Mouse (Mus musculus) intestine, embryonic 15.5 days (tissue): ENCODE results near the gene Usp30. TPM values are rescaled to one million over a fixed set of nuclear protein-coding genes. Genes with fewer than 3 reads are reported as not detected.

Experiments used
- ATAC-seq: fragments of 200-750 bp; cut with Nextera tagmentation; 2 replicates; pipeline ENCODE4 v1.8.0; 2017; ENCODE audit warnings: moderate TSS enrichment, moderate library complexity
- H3K27ac ChIP-seq: fragments of 300-500 bp; sonication (generic); 2 replicates; pipeline ENCODE4 v1.5.1; 2015; ENCODE audit warnings: mild to moderate bottlenecking, inconsistent platforms
- H3K27me3 ChIP-seq: fragments of 300-500 bp; sonication (generic); replicated peaks from 2 replicates; pipeline ENCODE4 v1.6.1; 2015; ENCODE audit warnings: inconsistent platforms
- H3K36me3 ChIP-seq: fragments of 300-500 bp; sonication (generic); 2 replicates; pipeline ENCODE4 v1.6.1; 2015; ENCODE audit warnings: inconsistent platforms
- H3K4me1 ChIP-seq: fragments of 300-500 bp; sonication (generic); replicated peaks from 2 replicates; pipeline ENCODE4 v1.6.1; 2015; ENCODE audit warnings: inconsistent platforms
- H3K4me2 ChIP-seq: fragments of 300-500 bp; sonication (generic); replicated peaks from 2 replicates; pipeline ENCODE4 v1.6.1; 2015; ENCODE audit warnings: mild to moderate bottlenecking, inconsistent platforms
- H3K4me3 ChIP-seq: fragments of 300-500 bp; sonication (generic); replicated peaks from 2 replicates; pipeline ENCODE4 v1.5.1; 2015; ENCODE audit warnings: inconsistent platforms
- H3K9ac ChIP-seq: fragments of 300-500 bp; sonication (generic); 2 replicates; pipeline ENCODE4 v1.6.1; 2015; ENCODE audit warnings: inconsistent platforms
- H3K9me3 ChIP-seq: fragments of 300-500 bp; sonication (generic); 2 replicates; pipeline ENCODE4 v1.6.1; 2016; ENCODE audit warnings: inconsistent platforms
- WGBS: fragments of 180-500 bp; shearing (Covaris S2); methylation state at CpG from one replicate; pipeline ENCODE4 v1.1.7; 2015; 5-methylcytosine and 5-hydroxymethylcytosine counted together
- polyA plus RNA-seq: library from polyadenylated mRNA; unstranded; fragments of >200 nt; fragmentation: Nextera tagmentation; extraction: Ambion mirVana; gene quantifications from 2 replicates; pipeline ENCODE4 v1.2.1, GENCODE M21; 2015

Gene Usp30
- polyA plus RNA-seq, 1 experiment from 2014 or later: 10.5 TPM

- H3K9me3 ChIP-seq: no peaks in the 10 kb centered on the region
- H3K4me3 ChIP-seq: peak overlapping the region; percentile 74
- no peak for ATAC-seq
- peak overlapping the region; percentile 97 for H3K4me2 ChIP-seq
- H3K36me3 ChIP-seq: 0 out of 2 replicates have a peak, but pooled peaks cover 3% of the 10 kb centered on the region
- no peaks in the 10 kb centered on the region for H3K27me3 ChIP-seq
- H3K9ac ChIP-seq: peak overlapping the region; percentile 63
- peak overlapping the region; percentile 84 for H3K27ac ChIP-seq
- peaks cover 37% of the 10 kb centered on the region for H3K4me1 ChIP-seq
- 1% methylated on average over 15 of the region's 15 CpGs for WGBS
These were observed 66.2 kb downstream of the Usp30 start for GRCm38 (mm10) chr5:114131521-114131840.

DNA sequence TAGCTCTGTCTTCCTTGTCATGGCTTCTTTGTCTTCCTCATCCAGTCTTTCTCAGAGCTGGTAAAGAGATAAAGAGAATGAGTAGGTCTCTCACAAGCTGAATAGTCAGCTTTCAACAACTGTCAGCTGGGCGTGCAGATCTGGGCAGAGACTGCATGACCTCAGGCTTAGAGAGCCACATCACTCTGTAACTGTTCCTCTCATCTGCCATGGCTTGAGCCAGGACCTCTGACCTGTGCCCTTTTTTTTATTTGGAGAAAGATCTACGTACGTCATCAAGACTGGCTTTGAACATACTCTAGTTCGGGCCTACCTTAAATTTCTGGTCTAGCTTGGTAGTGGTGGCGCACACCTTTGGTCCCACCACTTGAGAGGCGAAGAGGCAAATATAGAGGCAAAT lies 67.6 kb downstream of the Usp30 start:
- H3K9ac ChIP-seq: no peak overlapping the region
- 89% methylated on average over 6 of the region's 6 CpGs for WGBS
- no peak overlapping the region for H3K27ac ChIP-seq
- no peaks in the 10 kb centered on the region for H3K9me3 ChIP-seq
- peaks cover 39% of the 10 kb centered on the region for H3K4me1 ChIP-seq
- no peak for ATAC-seq
- H3K36me3 ChIP-seq: peaks cover 8% of the 10 kb centered on the region; the same call in 1 of the 2 replicates
- H3K27me3 ChIP-seq: no peaks in the 10 kb centered on the region
- no peak overlapping the region for H3K4me2 ChIP-seq
- H3K4me3 ChIP-seq: no peak overlapping the region

DNA sequence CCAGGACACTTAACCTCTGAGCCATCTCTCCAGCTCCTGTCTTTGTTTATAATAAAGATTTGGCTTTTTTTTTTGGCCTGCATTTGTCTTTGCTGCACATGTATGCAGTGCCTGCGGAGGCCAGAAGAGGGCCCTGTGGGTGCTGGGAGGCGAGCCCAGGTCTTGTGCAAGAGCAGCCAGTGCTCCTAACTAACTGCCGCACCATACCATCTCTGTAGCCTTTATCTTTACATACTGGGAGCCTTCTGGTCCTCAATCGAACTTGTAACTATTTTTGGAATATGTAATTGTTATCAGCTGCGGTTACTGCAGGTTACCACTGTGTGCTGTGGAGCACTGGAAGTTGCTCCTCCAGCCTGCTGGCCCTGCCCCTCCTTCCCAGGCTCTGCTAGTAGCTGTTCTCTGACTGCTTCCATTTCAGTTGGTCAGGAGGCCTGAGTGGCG lies 68.9 kb downstream of the Usp30 start:
- Histone ChIP-seq H3K9me3 (no peaks in the 10 kb centered on the region), H3K9ac (no peak overlapping the region), H3K4me2 (no peak overlapping the region), H3K4me1 (peaks cover 50% of the 10 kb centered on the region), H3K36me3 (peaks cover 8% of the 10 kb centered on the region; the same call in 1 of the 2 replicates), H3K27me3 (no peaks in the 10 kb centered on the region), H3K4me3 (no peak overlapping the region), H3K27ac (0 out of 2 replicates have a peak overlapping the region, but pooled peaks have one; percentile 36)
- WGBS: 49% methylated on average over 6 of the region's 6 CpGs
- no peak for ATAC-seq

GRCm38 (mm10) chr5:114135516-114135915 lies 70.3 kb downstream of the Usp30 start:
- H3K4me2 ChIP-seq: no peak overlapping the region
- H3K27ac ChIP-seq: no peak overlapping the region
- H3K4me3 ChIP-seq: no peak overlapping the region
- H3K9ac ChIP-seq: no peak overlapping the region
- H3K4me1 ChIP-seq: peaks cover 49% of the 10 kb centered on the region
- H3K9me3 ChIP-seq: no peaks in the 10 kb centered on the region
- no peaks in the 10 kb centered on the region for H3K27me3 ChIP-seq
- ATAC-seq: no peak
- 86% methylated on average over 10 of the region's 10 CpGs for WGBS
- H3K36me3 ChIP-seq: peaks cover 8% of the 10 kb centered on the region; the same call in 1 of the 2 replicates

- Histone ChIP-seq H3K9ac (no peak overlapping the region), H3K4me3 (no peak overlapping the region), H3K9me3 (no peaks in the 10 kb centered on the region), H3K27ac (0 out of 2 replicates have a peak overlapping the region, but pooled peaks have one; percentile 32), H3K27me3 (no peaks in the 10 kb centered on the region), H3K4me2 (0 out of 2 replicates have a peak overlapping the region, but pooled peaks have one; percentile 11), H3K36me3 (peaks cover 8% of the 10 kb centered on the region; the same call in 1 of the 2 replicates), H3K4me1 (peaks cover 38% of the 10 kb centered on the region)
- WGBS: 78% methylated on average over 15 of the region's 15 CpGs
- ATAC-seq: peak; percentile 14
These were observed 72.4 kb downstream of the Usp30 start for GRCm38 (mm10) chr5:114137481-114138276.

- WGBS: 53% methylated on average over 21 of the region's 21 CpGs
- Histone ChIP-seq H3K27me3 (no peaks in the 10 kb centered on the region), H3K4me3 (no peak overlapping the region), H3K4me2 (0 out of 2 replicates have a peak overlapping the region, but pooled peaks have one; percentile 1), H3K9me3 (no peaks in the 10 kb centered on the region), H3K36me3 (peaks cover 8% of the 10 kb centered on the region; the same call in 1 of the 2 replicates), H3K27ac (peak overlapping the region; percentile 80), H3K9ac (no peak overlapping the region), H3K4me1 (peaks cover 39% of the 10 kb centered on the region)
- ATAC-seq: peak; percentile 81
These were observed 73.3 kb downstream of the Usp30 start for GRCm38 (mm10) chr5:114138277-114139164.

DNA sequence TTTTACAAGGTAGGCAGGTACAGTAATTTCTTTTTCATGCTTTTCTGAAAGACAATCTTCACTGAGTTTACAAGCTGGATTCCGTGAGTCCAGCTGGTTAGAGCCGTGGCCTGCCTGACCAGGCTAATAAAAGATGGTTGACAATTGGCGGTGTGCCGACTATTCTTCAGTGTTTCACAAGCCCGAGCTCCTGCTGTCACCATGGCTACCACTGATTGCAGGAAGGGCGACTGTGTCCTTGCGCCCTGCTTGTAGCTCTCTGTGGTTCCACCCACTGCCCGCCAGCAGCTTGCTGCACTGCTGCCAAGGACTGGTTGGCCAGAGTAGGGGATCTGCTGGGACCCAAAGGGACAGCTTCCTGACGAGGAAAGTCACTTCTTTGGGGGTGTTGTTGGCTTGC lies 73.9 kb downstream of the Usp30 start:
- Histone ChIP-seq H3K9ac (no peak overlapping the region), H3K4me3 (no peak overlapping the region), H3K27ac (peak overlapping the region; percentile 80), H3K4me2 (0 out of 2 replicates have a peak overlapping the region, but pooled peaks have one; percentile 1), H3K27me3 (no peaks in the 10 kb centered on the region), H3K36me3 (peaks cover 8% of the 10 kb centered on the region; the same call in 1 of the 2 replicates), H3K4me1 (peaks cover 35% of the 10 kb centered on the region), H3K9me3 (no peaks in the 10 kb centered on the region)
- peak; percentile 82 for ATAC-seq
- WGBS: 43% methylated on average over 9 of the region's 9 CpGs

DNA sequence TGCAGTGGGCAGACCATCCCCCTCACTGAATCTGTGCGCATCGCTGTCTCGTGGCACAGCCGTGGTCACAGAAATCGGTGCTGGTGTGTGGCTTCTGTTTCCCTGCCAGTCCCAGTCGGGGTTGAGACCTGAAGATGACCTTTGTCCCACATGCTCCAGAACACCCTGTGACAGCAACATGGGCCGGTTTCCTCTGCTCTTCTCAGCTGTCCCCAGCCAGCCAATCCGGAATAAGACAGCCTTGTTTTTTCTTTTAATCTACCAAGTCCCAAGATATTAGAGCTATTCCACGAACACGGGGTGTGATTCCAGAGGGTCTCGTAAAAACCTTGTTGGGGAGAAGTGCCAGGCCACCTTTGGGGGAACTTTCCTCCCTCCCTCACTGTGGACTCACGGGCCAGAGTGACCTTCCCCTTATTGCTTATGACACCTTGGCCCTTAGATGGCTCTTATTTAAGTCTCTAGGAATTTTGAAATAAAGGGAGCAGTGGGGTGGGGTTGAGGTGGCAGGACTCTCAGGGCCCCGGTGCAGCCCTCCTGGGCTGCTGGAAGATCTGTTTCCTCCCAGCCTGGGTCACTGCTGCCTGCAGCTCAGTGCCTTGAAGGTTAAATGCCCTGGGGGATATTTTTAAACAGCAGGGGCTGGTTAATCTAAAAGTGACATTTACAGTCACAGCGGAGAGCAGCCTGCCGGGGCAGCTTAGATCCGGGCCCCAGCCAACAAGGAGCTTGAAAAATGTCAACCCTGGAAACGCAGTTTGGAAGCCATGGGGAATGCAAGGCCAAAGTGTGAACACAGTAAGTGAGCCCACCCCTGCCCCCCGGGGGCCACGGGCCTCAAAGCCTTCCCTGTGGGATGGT lies 81.0 kb downstream of the Usp30 start, which contains the start of gene Acacb:
Gene Acacb (plus strand): TSS at position 508 of the 861 bp plus-strand sequence.
- ATAC-seq: peak; percentile 64
- Histone ChIP-seq H3K9me3 (no peaks in the 10 kb centered on the region), H3K27ac (peak within 1 kb of the TSS; percentile 36; the same call in 1 of the 2 replicates), H3K4me2 (0 out of 2 replicates have a peak within 1 kb of the TSS, but pooled peaks have one; percentile 22), H3K27me3 (no peaks in the 10 kb centered on the region), H3K4me3 (no peak within 1 kb of the TSS), H3K36me3 (no peaks in the 10 kb centered on the region), H3K9ac (no peak within 1 kb of the TSS), H3K4me1 (peaks cover 21% of the 10 kb centered on the region)
- WGBS: 28% methylated on average over 19 of the region's 19 CpGs

DNA sequence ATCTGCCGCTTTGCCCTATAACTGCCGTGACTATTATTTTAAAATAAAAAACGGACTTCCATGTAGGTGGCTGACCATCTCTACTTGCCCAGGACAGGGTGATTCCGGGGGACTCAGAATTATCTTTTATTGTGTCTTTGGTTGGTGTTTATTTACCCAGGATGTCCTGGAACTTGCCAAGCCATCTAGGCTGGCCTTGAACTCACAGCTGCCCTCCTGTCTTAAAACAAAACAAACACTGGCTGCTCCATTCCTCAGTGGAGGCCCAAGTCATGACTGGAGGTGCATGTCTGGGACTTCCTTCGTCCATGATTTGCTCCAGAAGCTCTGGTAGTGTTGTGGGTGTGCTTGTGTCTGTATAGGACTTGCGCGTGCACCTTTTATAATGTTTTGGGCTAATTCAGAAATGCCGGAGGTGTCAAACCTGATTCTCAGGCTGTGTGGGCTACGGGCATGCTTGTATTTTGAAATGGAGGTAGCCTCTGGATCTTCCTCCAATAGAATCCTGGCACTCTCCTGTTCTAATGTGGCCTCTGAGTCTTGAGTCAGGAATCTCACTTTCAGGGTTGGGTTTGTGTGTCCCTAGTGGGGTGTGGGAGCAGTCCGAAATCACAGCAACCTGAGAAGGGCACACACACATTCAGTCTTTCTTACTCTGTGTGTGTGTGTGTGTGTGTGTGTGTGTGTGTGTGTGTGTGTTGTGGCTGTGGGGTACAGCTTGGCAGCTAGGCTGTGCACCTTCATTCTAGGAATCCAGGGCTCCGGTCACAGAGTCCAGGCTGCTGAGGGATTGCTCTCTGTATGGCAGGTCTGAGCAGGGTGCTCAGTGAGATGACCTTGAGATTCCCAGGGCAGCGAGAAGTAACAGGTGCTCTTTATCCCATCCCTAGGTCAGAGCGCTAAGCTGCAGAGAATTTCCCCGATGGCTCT lies 82.0 kb downstream of the Usp30 start:
- H3K4me3 ChIP-seq: no peak overlapping the region
- no peaks in the 10 kb centered on the region for H3K9me3 ChIP-seq
- H3K27me3 ChIP-seq: no peaks in the 10 kb centered on the region
- ATAC-seq: peak; percentile 46
- 73% methylated on average over 14 of the region's 14 CpGs for WGBS
- H3K27ac ChIP-seq: peak overlapping the region; percentile 36; the same call in 1 of the 2 replicates
- H3K36me3 ChIP-seq: no peaks in the 10 kb centered on the region
- no peak overlapping the region for H3K9ac ChIP-seq
- H3K4me1 ChIP-seq: peaks cover 21% of the 10 kb centered on the region
- no peak overlapping the region for H3K4me2 ChIP-seq

DNA sequence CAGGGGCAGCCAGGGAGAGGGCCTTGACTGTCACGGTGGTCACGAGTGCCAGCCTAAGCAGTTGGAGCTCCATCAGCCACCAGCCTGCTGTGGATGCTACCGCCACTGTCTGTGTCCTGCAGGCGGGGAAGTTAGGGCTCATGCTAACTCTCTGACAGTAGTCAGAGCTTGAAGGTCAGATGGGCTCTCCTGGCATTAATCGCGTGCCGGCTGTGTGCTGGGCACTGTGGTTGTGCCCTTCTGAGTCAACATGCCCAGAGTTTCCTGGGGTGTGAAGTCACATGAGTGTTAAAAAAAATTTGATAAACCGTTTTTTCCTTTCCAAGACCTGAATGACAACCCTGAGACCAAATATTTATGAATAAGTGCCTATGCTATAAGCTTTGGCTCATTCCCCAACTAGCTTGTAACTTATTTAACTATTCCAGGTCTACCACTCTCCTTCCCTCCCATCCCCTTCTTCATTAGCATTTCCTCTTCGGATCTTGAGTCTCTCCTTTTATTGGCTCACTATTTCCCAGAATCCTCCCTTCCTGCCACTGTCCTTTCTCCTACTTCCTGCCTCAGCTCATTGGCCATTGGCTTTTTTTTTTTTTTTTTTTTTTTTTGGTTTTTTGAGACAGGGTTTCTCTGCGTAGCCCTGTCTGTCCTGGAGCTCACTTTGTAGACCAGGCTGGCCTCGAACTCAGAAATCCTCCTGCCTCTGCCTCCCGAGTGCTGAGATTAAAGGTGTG lies 87.3 kb downstream of the Usp30 start:
- Histone ChIP-seq H3K4me3 (no peak overlapping the region), H3K4me2 (no peak overlapping the region), H3K9me3 (no peaks in the 10 kb centered on the region), H3K36me3 (no peaks in the 10 kb centered on the region), H3K9ac (no peak overlapping the region), H3K4me1 (no peaks in the 10 kb centered on the region), H3K27ac (no peak overlapping the region), H3K27me3 (no peaks in the 10 kb centered on the region)
- ATAC-seq: no peak
- WGBS: 79% methylated on average over 12 of the region's 12 CpGs
